Mouse (Mus musculus): ENCODE measurements around the gene Abhd14b. TPM values are rescaled to one million over a fixed set of nuclear protein-coding genes. Genes with fewer than 3 reads are reported as not detected.
A peak's percentile ranks its signal among the peaks of the same experiment; 100 is the strongest.
"Not testable (repeated sequence)": the region's sequence is repeated elsewhere in the genome, so short reads cannot be mapped to it uniquely, and the experiment has no call there.

Gene Abhd14b
- total RNA-seq, 2 experiments from 2014 or later = 13.9 to 17.0 TPM

DNA sequence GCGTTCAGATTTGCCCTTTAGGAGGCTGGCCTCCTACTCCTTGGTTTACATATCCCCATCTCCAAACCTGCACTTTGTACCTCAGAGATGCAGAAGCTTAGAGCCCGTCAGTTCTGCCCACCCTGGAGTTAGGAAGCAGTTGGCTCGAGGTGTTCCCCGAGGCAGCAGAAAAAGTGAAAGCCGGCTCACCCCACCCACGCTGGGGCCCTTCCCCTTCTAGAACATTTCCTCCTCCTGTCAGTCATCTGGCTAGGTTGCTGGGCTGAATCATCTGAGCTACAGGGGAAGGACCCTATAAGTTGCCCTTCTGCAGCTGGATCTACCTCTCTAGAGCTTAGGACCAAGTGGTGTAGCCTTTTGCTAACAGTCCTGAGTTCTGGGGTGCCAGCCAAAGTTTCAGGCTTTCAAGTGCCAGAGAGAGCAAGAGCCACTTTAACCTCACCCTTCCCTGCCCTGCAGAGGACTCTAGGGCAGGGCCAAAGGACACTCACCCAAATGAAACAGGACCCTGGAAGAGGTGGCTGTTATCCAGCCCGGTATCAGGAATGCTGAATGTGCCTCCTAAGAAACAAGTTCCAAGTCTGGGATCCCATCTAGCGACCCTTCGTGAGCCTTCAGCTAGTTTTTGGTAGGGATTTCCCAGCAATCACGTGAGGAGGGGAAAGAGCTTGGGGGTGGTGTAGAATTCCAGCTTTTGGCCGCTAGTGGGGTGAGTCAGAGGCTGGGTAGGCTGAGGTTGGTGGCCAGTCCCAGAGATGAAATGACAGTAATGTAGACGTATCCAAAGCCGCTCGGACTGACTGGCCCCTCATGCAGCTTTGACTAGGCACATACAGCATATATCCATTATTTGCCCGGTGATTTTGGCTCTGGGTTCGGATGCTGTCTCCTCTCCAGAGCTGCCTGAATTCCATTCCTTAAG, 29.0 kb downstream of the Abhd14b start:
- peak in 1 of 2 experiments; percentile 21 for DNase-seq (ENCODE audit: low spot score in 2 of 2)
- Histone ChIP-seq H3K4me3 (peak overlapping the region; percentile 41; the same call in 1 of the 2 replicates), H3K27ac (peak overlapping the region; percentile 80)
- no peak for TF ChIP-seq CTCF (conservative IDR thresholded peaks at IDR 0.05)

DNA sequence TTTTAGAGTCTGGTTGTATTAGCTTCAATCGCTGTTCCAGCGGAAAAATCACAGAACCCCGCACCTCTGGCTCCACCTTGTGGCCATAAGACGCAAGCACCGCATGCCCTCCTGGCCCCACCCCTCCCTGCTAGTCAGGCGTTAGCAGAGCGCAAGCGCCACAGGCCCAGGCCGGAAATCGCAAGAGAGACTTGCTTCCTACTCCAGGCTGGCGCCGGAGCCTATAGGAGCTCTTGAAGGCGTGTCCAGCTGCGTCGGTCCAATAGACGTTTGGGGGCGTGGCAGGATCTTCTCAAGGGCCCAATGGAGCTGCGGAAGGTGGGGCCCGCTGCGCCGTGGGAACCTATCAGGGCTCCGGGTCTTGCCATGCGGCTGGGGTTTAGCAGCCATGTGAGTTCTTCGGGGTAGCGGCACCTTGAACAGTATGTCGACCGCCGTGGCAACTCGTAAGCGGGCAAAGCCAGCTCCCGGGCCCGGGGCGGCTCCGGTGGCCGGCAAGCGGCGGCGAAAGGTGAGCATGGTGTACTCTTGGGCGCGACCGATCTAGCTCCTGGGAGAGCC, 29.7 kb downstream of the Abhd14b start, which contains the start of gene Parp3:
Gene Parp3, minus strand, starts transcription at position 26 of the 561 bp plus-strand sequence.
- Histone ChIP-seq H3K27ac (peak within 1 kb of the TSS; percentile 80), H3K4me3 (peak within 1 kb of the TSS; percentile 95)
- TF ChIP-seq CTCF (conservative IDR thresholded peaks at IDR 0.05) = peak; percentile 99
- DNase-seq (ENCODE audit: low spot score in 2 of 2) = peak; percentile 98 to 100

DNA sequence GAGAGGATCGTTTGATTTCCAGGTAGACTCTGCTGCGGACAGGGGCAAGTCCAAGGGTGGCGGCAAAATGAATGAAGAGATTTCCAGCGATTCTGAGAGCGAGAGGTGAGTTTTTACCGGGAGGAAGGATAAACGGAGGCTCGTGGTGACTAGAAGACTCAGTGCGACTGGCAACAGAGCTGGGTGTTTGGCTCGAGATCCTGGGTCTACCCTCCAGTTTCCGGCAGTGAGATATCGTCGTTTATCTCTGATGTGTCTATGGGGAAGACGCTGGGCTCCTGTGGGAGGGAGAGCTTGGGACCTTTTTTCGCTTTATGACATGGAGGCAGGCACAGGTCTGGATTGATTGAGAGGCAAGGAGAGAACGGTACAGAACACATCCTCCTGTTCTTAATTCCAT, 30.4 kb downstream of the Abhd14b start:
- DNase-seq (ENCODE audit: low spot score in 2 of 2) = peak in 1 of 2 experiments; percentile 8
- TF ChIP-seq CTCF (conservative IDR thresholded peaks at IDR 0.05) = no peak
- peak overlapping the region; percentile 56; the same call in 1 of the 2 replicates for H3K27ac ChIP-seq
- peak overlapping the region; percentile 95 for H3K4me3 ChIP-seq

DNA sequence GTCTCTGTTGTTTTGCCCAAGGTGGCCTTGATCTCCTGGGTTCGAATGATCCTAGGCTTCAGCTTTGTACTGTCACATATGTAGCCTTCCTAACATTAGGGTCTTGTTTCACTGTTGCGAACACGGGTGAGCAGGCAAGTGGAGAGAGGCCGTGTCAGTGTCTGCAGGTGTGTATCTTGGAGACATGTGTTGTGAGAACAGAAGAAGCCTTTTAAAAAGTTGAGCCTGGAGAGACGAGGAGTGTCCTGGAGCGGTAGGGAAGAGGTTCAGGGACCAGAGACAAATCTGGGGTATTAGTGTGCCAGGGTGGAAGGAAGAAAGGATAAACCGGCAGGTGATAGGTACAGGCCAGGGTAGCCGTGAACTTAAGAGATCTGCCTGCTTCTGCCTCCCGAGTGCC, 30.8 kb downstream of the Abhd14b start:
- Histone ChIP-seq H3K4me3 (peak overlapping the region; percentile 95), H3K27ac (no peak overlapping the region)
- no peak for TF ChIP-seq CTCF (conservative IDR thresholded peaks at IDR 0.05)
- peak in 1 of 2 experiments; percentile 8 for DNase-seq (ENCODE audit: low spot score in 2 of 2)

DNA sequence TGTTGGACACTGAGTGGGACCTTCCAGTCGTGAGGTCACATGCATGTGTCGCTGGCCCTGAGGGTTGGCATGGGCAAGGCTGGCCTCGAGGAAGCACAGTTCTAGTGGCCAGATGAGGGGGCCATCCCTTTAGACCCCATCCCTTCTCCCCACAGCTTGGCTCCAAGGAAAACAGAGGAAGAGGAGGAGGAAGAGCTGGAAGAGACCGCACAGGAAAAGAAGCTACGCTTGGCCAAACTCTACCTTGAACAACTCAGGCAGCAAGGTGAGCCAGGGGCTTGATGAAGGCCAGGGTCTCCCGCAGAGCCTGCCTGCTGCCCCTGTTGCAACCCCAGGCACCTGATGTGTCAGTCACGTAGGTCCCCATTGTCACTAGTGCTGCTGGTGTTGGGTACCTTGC, 33.3 kb downstream of the Abhd14b start:
- Histone ChIP-seq H3K27ac (no peak overlapping the region), H3K4me3 (no peak overlapping the region)
- peak in 1 of 2 experiments; percentile 9 for DNase-seq (ENCODE audit: low spot score in 2 of 2)
- no peak for TF ChIP-seq CTCF (conservative IDR thresholded peaks at IDR 0.05)

DNA sequence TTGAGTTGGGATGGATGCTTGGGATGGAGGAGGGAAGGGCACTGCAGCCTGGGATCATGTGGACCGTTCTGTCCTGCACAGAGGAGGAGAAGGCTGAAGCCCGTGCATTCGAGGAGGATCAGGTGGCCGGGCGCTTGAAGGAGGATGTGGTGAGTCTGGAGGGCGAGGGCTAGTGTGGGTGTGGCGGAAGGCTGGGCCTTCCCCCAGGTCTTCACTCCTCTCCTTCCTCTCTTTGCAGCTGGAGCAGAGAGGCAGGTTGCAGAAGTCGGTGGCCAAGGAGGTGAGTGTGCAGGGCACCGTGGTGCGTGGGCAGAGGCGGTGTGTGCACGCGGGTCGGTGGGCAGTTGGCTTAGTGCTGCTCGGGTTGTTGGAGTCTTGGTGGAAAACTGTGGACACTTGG, 33.8 kb downstream of the Abhd14b start:
- DNase-seq (ENCODE audit: low spot score in 2 of 2) = peak in 1 of 2 experiments; percentile 8
- Histone ChIP-seq H3K4me3 (no peak overlapping the region), H3K27ac (no peak overlapping the region)
- TF ChIP-seq CTCF (conservative IDR thresholded peaks at IDR 0.05) = no peak

DNA sequence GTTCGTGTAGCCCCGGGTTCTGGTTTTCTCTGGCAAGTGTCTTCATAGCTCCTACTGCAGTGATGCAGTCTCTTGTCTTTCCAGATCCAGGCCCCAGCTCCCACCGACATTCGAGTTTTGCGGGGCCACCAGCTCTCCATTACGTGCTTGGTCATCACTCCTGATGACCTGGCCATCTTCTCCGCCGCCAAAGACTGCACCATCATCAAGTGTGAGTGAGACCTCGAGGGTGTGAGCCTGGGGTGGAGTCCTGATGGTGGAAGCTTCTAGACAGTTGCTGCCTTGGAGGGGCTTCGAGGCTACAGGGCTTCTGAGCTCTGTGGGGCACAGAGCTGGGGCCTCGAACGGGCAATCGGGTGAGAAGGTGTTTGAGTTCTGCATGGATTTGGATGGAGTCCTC, 34.4 kb downstream of the Abhd14b start:
- DNase-seq (ENCODE audit: low spot score in 2 of 2) = peak in 1 of 2 experiments; percentile 7
- no peak for TF ChIP-seq CTCF (conservative IDR thresholded peaks at IDR 0.05)

DNA sequence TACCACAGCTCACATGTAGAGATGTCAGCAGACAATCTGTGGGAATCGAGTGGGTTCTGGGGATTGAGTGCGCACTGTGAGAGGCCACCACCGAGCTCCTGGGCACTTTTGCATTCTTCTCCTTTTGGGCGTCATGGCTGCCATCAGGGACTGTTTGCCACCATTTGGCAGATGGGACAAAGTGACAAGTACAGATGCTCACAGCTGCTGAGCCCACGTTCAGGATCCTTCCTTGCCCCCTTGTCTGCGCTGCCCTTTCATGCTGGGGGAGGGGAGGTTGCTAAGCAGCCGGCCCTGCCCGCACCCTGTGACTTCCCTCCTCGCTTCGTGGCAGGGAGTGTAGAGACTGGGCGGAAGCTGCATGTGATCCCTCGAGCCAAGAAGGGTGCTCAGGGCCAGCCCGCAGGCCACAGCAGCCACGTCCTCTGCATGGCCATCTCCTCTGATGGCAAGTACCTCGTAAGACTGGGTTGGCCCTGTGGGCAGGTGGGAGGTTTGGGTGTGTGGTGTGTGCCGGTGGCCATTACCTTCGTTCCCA, 35.4 kb downstream of the Abhd14b start:
- Histone ChIP-seq H3K27ac (no peak overlapping the region), H3K4me3 (no peak overlapping the region)
- peak in 1 of 2 experiments; percentile 5 for DNase-seq (ENCODE audit: low spot score in 2 of 2)
- TF ChIP-seq CTCF (conservative IDR thresholded peaks at IDR 0.05) = no peak

More for the DNA sequence above, 34.4 kb downstream of the Abhd14b start:
- H3K27ac ChIP-seq = no peak overlapping the region
- H3K4me3 ChIP-seq = no peak overlapping the region

DNA sequence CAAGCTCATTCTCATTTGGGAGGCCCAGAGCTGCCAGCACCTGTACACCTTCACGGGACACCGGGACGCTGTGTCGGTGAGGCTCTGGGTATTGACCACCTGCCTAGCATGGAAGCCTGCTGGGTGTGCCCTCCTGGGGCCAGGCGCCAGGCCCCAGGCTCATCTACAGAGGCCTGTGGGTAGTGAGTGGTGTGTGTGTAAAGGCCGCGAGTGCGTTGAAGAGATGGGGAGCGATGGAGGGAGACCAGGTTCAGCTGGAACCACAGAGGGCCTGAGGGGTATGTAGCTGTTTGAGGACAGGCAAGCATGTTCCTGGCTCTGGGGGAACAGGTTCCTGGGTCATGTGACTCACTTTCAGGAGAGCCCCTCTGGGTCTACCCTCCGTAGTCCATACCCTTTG, 35.9 kb downstream of the Abhd14b start:
- DNase-seq (ENCODE audit: low spot score in 2 of 2) = peak in 1 of 2 experiments; percentile 2
- TF ChIP-seq CTCF (conservative IDR thresholded peaks at IDR 0.05) = no peak
- Histone ChIP-seq H3K4me3 (no peak overlapping the region), H3K27ac (no peak overlapping the region)

DNA sequence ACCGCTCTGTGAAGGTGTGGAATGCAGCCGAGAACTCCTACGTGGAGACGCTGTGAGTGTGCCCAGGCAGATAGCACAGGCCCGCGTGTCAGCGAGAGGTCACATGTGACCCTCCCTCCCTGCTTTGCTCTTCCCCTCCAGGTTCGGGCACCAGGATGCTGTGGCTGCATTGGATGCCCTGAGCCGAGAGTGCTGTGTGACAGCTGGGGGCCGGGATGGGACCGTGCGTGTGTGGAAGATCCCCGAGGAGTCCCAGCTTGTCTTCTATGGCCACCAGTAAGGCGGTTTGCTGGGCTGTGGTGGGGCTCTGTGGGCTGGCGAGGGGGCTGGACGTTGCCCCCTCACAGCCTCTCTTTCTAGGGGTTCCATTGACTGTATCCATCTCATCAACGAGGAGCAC, 36.3 kb downstream of the Abhd14b start:
- peak in 1 of 2 experiments; percentile 6 for DNase-seq (ENCODE audit: low spot score in 2 of 2)
- no peak overlapping the region for H3K27ac ChIP-seq
- TF ChIP-seq CTCF (conservative IDR thresholded peaks at IDR 0.05) = no peak

DNA sequence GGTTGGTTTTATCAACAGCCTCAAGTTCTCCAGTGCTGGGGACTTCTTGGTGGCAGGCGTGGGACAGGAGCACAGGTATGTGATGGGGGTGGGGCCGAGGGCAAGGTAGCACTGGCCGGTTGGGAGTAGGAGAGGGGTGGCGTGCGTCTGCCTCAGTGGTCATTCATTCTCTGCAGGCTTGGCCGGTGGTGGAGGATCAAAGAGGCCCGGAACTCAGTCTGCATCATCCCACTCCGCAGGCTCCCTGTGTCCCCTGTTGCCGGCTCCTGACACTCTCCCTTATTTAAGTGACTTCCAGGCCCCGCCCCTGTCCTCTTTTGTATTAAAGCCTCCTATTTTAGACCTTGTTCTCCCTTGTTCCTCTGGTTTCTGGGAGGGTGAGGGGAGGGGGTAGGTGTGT, 37.8 kb downstream of the Abhd14b start:
- no peak for DNase-seq (ENCODE audit: low spot score in 2 of 2)
- no peak overlapping the region for H3K4me3 ChIP-seq
- no peak overlapping the region for H3K27ac ChIP-seq
- no peak for TF ChIP-seq CTCF (conservative IDR thresholded peaks at IDR 0.05)

More for the DNA sequence above, 36.3 kb downstream of the Abhd14b start:
- H3K4me3 ChIP-seq = no peak overlapping the region

DNA sequence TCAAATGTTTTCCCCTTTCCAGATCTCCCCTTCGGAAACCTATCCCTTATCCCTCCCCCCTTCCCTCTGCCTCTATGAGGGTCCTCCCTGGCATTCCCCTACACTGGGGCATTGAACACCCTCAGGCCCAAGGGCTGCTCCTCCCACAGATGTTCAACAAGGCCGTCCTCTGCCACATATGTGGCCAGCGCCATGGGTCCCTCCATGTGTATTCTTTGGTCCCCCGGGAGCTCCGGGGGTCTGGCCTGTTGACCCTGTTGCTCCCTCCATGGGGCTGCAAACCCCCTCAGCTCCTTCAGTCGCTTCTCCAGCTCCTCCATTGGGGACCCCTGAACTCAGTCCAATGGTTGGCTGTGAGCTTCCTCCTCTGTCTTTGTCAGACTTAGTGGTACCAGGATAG, 40.3 kb downstream of the Abhd14b start:
- not testable (repeated sequence) for DNase-seq (ENCODE audit: low spot score in 2 of 2); H3K27ac ChIP-seq; H3K4me3 ChIP-seq

DNA sequence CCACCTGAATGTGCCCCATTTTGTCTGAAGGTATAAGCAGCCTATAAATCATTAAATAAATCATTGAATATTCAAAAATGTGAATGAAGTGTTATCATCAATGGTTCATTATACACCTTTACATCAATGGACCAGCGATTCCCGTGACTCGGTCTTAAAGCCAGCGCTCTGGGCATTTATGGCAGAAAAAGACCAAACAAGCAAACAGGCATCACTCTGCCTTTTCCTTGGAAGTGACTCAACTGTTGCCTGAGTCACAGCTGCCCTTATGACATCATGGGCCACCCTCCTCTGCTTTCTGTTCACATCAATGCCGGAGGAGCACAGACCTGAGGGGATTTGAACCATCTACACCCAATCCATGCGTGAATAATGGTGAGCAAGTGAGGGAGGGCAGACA, 52.4 kb downstream of the Abhd14b start, which contains the start of gene Iqcf1:
Gene Iqcf1, plus strand, starts transcription at position 301 of the 400 bp plus-strand sequence.
- TF ChIP-seq CTCF (conservative IDR thresholded peaks at IDR 0.05) = no peak
- DNase-seq (ENCODE audit: low spot score in 2 of 2) = no peak

More for the DNA sequence above, 52.4 kb downstream of the Abhd14b start, which contains the start of gene Iqcf1:
- Histone ChIP-seq H3K27ac (no peak within 1 kb of the TSS), H3K4me3 (no peak within 1 kb of the TSS)
